Mouse (Mus musculus) lung, adult 2 months (tissue): ENCODE data around the gene 2610528A11Rik. TPM values are rescaled to one million over a fixed set of nuclear protein-coding genes. Genes with fewer than 3 reads are reported as not detected.

Source experiments
- DNase-seq: peaks from one replicate; pipeline ENCODE4 v3.0.0; 2022
- H3K4me1 ChIP-seq: fragments of 200-500 bp; 2 replicates; pipeline ENCODE4 v1.6.1; 2011; ENCODE audit warnings: low read length; ENCODE audit not compliant: control insufficient read depth, insufficient read depth
- H3K4me3 ChIP-seq: fragments of 200-500 bp; replicated peaks from 2 replicates; pipeline ENCODE3; 2011; ENCODE audit warnings: low read depth, mild to moderate bottlenecking, control low read depth, low read length; ENCODE audit errors: extremely low read depth
- CTCF ChIP-seq: fragments of 200-500 bp; IDR thresholded peaks from 2 replicates; pipeline ENCODE4 v1.5.1; 2011; ENCODE audit warnings: mild to moderate bottlenecking, low read length, control low read depth; ENCODE audit not compliant: insufficient read depth
- POLR2A ChIP-seq: fragments of 200-500 bp; IDR thresholded peaks from 2 replicates; pipeline ENCODE4 v1.6.1; 2011; ENCODE audit warnings: low read depth, mild to moderate bottlenecking, control low read depth, low read length, borderline replicate concordance; ENCODE audit errors: extremely low read depth
- WGBS: fragments of 180-500 bp; shearing (Covaris S2); methylation state at CpG from one replicate; pipeline ENCODE4 v1.1.7; 2018; 5-methylcytosine and 5-hydroxymethylcytosine counted together
- polyA plus RNA-seq: library from polyadenylated mRNA; depleted of rRNA; stranded (reverse); fragments of >200 nt; gene quantifications from 2 replicates; pipeline ENCODE4 v1.2.3, GENCODE M21; 2012; rRNA removed

Gene 2610528A11Rik
- polyA plus RNA-seq, 1 experiment: 9.5 TPM

DNA sequence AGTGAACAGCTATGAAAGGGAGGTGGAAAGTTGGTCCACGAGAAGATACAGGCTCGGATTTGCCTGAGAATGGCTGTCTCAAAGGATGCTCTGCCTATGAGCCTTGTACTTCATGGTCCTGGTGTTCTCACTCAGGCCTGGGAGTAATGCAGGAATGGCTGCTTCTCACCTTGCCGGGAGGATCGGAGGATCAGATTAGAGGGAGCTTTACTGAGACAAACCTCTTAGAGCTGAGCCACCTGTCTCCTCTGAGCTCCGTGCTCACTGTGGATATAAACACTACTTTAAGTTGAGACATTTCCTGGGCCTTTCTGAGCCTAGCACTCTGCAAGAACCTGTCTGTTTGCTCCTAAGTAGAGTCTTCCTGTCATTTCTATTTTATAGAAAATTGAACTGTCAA, 12.3 kb downstream of the 2610528A11Rik start:
- H3K4me1 ChIP-seq: no peaks in the 10 kb centered on the region
- no peak for DNase-seq
- TF ChIP-seq POLR2A (no peak), CTCF (no peak)
- H3K4me3 ChIP-seq: no peak overlapping the region
- WGBS: 64% methylated on average over 5 of the region's 5 CpGs

DNA sequence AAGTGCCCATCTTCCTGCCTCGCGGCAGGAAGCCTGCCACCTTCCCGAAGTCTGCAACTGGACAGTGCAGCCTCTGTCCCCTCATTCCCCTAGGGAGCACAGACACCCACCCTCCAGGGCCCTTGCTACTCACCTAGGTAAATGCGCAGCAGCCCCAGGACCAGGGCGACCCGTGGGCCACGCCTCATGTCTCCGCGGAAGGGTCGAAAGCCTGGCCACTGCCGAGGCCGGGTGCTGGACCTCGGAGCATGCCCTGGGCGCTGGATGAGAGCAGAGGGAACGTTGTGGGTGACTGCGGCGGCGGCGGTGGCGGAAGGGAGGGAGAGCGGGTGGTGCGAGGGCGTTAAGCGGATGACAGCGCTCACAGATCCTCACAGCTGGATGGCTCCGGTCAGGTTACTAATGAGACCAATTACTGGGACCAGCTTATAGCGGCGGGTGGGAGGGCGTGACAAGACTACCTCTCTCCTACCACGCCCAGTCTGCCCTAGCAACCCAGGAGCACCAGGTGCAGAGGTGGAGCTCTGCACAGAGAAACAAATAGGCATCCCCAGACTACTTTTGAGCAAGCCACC, 15.8 kb downstream of the 2610528A11Rik start, which contains the start of gene Cdhr1:
TSS of gene Cdhr1 (minus strand) at position 392 of the 575 bp plus-strand sequence.
- DNase-seq: no peak
- no peak for TF ChIP-seq CTCF
- TF ChIP-seq POLR2A: no peak
- Histone ChIP-seq H3K4me1 (no peaks in the 10 kb centered on the region), H3K4me3 (no peak within 1 kb of the TSS)
- 1% methylated on average over 29 of the region's 30 CpGs for WGBS

DNA sequence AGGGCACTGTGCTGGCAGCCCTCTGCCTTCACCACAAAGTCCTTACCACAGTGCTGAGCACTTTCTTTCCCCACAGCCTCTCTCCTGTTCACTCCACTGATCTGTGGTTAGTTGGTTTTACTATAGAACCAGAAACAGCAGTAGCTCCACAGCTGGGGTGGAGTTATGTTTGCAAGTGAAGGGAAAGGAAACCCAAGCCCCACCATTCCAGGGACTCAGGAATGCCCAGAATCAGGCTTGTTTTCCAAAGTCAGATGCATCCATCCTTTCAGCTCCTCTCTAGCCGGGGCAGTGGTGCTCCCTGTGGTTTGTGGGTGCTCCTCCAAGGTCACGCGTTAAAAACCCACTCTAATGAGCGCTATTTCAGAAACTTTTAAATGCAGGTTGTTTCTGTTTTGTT, 18.3 kb downstream of the 2610528A11Rik start:
- 70% methylated on average over 4 of the region's 4 CpGs for WGBS
- DNase-seq: no peak
- TF ChIP-seq CTCF (no peak), POLR2A (no peak)
- no peak overlapping the region for H3K4me3 ChIP-seq
- no peaks in the 10 kb centered on the region for H3K4me1 ChIP-seq

DNA sequence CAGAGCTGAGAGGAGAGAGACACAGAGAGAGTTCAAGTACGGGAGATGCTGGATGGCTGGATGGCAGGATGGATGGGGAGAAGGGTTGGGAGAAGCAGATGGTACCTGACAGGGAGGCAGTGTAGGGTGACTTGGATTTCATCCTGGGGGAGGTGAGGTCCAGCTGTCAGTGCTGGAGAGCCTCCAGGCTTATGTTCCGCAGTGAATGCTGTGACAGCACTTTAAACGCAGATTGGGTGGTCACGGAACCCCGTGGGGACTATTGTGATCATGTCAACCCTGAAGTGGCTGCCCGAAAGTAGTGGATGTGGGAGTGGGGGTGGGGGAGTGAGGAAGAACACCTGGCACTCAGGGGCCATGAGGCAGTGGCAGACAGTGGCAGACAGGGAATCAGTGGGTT, 19.4 kb downstream of the 2610528A11Rik start:
- H3K4me1 ChIP-seq: no peaks in the 10 kb centered on the region
- DNase-seq: no peak
- WGBS: 72% methylated on average over 6 of the region's 6 CpGs
- TF ChIP-seq CTCF: no peak
- no peak for TF ChIP-seq POLR2A
- H3K4me3 ChIP-seq: no peak overlapping the region

DNA sequence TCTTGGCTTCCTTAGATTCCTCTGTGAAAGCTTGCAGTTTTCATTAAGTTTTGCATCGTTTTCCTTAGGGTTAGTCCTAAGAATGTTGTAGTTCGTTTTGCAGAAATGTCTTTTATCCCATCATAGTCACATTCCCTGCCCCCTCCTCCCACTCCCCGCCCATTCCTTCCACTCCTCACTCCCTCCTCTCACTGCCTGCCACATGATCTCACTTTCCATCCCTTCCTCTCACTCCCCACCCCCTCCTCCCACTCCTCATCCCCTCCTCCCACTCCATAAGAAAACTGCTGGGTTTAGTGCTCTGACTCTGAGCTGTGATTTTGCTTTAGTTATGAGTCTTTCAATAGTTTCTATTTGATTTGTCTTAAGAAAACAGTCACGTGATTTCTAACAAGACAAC, 30.1 kb downstream of the 2610528A11Rik start:
- Histone ChIP-seq H3K4me3 (no peak overlapping the region), H3K4me1 (no peaks in the 10 kb centered on the region)
- TF ChIP-seq POLR2A (no peak), CTCF (no peak)
- DNase-seq: no peak
- 16% methylated on average over 4 of the region's 4 CpGs for WGBS

DNA sequence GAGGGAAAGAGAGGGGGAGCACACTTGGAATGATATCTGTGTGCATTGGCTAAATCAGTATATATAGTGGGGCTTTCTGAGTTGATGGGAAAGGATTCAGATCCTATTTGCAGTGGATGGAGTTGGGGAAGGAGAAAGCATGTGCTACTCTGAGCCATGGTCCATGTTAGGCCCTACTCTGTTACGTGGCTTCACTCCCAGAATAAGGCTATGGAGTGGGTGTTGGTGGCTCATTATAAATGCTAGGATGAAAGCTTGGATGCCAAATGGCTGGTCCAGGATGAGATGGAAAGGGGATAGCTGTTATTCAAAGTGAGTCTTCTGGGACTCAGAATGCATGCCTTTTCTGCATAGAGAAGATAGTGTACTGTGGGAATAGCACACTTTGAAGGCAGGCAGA, 33.1 kb downstream of the 2610528A11Rik start:
- TF ChIP-seq CTCF (no peak), POLR2A (no peak)
- DNase-seq: no peak
- H3K4me1 ChIP-seq: no peaks in the 10 kb centered on the region
- WGBS: 66% methylated on average over 1 of the region's 1 CpGs
- H3K4me3 ChIP-seq: no peak overlapping the region

DNA sequence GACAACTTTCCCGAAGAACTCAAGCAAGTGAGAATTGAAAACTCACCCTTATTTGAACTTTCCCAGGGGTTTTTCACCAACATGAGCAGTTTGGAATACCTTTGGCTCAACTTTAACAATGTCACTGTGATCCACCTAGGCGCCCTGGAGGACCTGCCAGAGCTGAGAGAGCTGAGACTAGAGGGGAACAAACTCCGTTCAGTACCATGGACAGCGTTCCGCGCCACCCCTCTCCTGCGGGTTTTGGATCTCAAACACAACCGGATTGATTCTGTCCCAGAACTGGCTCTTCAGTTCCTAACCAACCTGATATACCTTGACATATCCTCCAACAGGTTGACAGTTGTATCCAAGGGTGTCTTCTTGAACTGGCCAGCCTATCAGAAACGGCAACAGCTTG, 45.3 kb downstream of the 2610528A11Rik start:
- no peaks in the 10 kb centered on the region for H3K4me1 ChIP-seq
- 16% methylated on average over 9 of the region's 9 CpGs for WGBS
- no peak for DNase-seq
- TF ChIP-seq POLR2A: no peak
- no peak for TF ChIP-seq CTCF
- no peak overlapping the region for H3K4me3 ChIP-seq

DNA sequence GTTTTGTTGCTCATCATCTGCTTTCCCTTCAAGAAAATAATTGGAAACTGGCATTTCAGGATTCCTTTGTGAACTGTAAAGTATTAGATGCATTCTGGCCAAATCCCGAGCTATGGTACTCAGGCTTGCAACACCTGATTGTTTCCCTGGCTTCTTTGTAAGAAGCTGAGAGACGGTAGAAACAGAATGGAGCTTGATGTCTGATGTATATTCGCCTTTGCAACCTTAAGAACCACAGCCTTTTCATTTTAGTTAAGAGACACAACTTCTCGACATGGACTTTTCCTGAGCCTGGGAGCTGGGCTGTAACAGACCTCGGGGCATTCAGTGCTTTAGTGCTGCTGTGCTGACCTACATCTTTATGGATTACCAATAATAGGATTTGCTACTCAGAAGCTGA, 46.2 kb downstream of the 2610528A11Rik start, which contains the start of gene Lrit2:
TSS of gene Lrit2 (plus strand) at position 301 of the 400 bp plus-strand sequence.
- WGBS: 67% methylated on average over 5 of the region's 5 CpGs
- no peak for TF ChIP-seq POLR2A
- TF ChIP-seq CTCF: no peak
- Histone ChIP-seq H3K4me1 (no peaks in the 10 kb centered on the region), H3K4me3 (no peak within 1 kb of the TSS)
- DNase-seq: no peak

DNA sequence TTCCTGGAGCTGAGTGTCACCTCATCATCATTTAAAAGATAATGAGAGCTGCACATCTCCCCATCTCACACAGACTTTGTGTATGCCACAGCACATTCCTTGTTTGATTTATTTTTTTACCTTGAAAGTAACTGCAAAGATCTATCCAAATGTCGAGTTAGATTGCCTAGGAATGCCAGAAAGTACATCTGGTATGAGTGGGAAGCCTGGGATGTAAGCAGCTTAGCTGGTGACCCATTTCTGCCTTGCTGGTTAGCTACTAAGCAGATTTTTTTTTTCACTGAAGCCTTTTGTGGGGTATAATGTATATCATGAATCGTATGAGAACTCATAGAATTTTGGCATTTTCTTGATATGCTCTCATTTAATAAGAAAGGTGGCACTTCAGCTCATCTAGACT, 47.2 kb downstream of the 2610528A11Rik start:
- DNase-seq: no peak
- WGBS: 48% methylated on average over 2 of the region's 2 CpGs
- no peak overlapping the region for H3K4me3 ChIP-seq
- TF ChIP-seq POLR2A (no peak), CTCF (no peak)
- H3K4me1 ChIP-seq: no peaks in the 10 kb centered on the region

DNA sequence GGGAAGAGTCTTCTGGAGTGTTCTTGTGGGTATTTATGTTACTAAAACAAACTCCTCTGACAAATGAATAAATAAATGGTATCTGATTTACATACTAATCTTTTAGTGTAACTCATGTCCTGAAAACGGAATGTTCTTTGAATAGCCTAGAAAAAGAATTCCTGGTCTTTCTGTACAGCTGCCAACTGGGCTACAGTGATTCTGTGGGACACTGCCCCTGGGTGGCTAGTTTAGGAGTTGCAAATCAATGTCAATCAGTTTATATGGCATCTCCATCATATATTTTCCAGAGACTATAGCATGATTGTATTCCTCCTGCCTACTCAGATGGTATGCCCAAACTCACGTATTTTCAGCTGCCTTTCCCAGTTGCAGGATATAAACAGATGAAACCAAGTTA, 49.0 kb downstream of the 2610528A11Rik start:
- TF ChIP-seq POLR2A (no peak), CTCF (no peak)
- H3K4me1 ChIP-seq: no peaks in the 10 kb centered on the region
- 51% methylated on average over 2 of the region's 2 CpGs for WGBS
- DNase-seq: no peak
- no peak overlapping the region for H3K4me3 ChIP-seq

Other genes starting within 250 kb of the 2610528A11Rik start
- gene Ccser2, start 145.2 kb downstream of the 2610528A11Rik start, polyA plus RNA-seq: 25.9 and 38.0 TPM in 2 replicates
- not detected in 2 replicates for gene Rgr, start 65.1 kb downstream of the 2610528A11Rik start, polyA plus RNA-seq
- gene Lrit1, start 59.2 kb downstream of the 2610528A11Rik start, polyA plus RNA-seq: not detected in 2 replicates
- gene Lrit2, start 46.1 kb downstream of the 2610528A11Rik start, polyA plus RNA-seq: not detected in 2 replicates
- 0.08 and 0.24 TPM in 2 replicates for gene Cdhr1, start 15.7 kb downstream of the 2610528A11Rik start, polyA plus RNA-seq
- 69.9 and 103 TPM in 2 replicates for gene Ghitm, start 21.2 kb upstream of the 2610528A11Rik start, polyA plus RNA-seq